8 mouse cellular contexts compared by ENCODE assay signal in the genomic region with DNA sequence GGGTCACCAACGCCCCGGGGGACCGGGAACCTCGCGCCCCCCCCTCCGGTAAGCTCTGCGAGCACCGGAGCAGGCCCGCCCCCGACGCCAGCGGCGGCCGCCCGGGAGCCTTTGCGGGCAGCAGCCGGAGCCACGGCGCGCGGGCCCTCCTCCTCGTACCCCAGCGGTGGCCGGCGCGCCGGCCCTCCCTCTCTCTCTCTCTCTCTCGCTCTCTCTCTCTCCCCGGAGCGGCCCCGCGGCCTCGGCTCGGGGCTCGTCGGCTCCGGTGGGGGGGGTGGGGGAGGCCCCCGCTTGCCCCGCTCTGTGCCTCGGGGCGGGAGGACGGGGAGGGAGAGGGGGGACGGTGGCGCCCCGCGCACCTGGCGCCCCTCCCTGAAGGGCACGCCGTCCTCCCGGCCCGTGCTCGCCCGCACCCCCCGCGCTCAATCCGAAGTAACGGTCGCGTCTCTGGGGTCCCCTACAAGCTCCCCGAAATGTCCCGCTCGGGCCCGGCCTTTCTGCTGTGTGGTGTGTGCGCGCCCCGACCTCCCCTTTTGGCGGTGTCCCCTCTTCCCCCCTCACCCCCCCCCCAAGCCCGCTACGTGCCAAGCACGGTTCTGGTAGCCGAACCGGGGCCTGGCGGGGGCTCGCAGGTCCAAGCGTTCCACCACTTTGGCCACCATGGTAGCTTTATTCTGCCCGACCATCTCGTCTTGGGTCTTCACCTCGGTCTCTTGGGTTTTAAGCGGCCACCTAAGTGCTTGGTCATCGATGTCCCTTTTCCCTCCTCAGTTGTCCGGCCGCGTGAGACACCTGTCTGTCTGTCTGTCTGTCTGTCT. TPM values are rescaled to one million over a fixed set of nuclear protein-coding genes. Genes with fewer than 3 reads are reported as not detected.
DNase-seq lines count a peak whose midpoint lies in the region; ATAC-seq and TF ChIP-seq lines count a peak whose summit lies in the region.

No protein-coding gene starts in this region.

- peak overlapping the region; percentile 82 for H3K4me3 ChIP-seq in lung, adult 2 months (replicated peaks; ENCODE audit: extremely low read depth, low read depth, low read length)
- H3K4me3 ChIP-seq in bone marrow macrophage, adult 2 months (ENCODE audit: insufficient read depth, low read length), result peak overlapping the region; percentile 80
- H3K4me3 ChIP-seq in forebrain, embryonic 12.5 days (replicated peaks), result peak overlapping the region; percentile 100
- H3K4me3 ChIP-seq in limb, embryonic 13.5 days, result peak overlapping the region; percentile 98
- peak overlapping the region; percentile 99 for H3K4me3 ChIP-seq in neural tube, embryonic 14.5 days (ENCODE audit: low read depth, low read length)

- DNase-seq in lung, adult 2 months, result peak; percentile 28
- no peak for DNase-seq in lung, postnatal 36 days
- DNase-seq in c-Kit-positive CD71-positive TER-119-positive erythroid progenitor cells, embryonic 14.5 days (ENCODE audit: low spot score), result no peak
- no peak for DNase-seq in frontal cortex, adult 2 months (ENCODE audit: extremely low spot score in 1 of 2, low spot score in 1 of 2)

- H3K9ac ChIP-seq in forebrain, embryonic 12.5 days, result peak overlapping the region; percentile 100
- H3K9ac ChIP-seq in limb, embryonic 13.5 days, result peak overlapping the region; percentile 99
- peak overlapping the region; percentile 98 for H3K9ac ChIP-seq in neural tube, embryonic 14.5 days (replicated peaks; ENCODE audit: low read depth, low read length)

- peak; percentile 52 for ATAC-seq in forebrain, embryonic 12.5 days (ENCODE audit: low FRiP score)
- ATAC-seq in limb, embryonic 13.5 days (ENCODE audit: low FRiP score, low read depth), result peak; percentile 48; the same call in 1 of the 2 replicates
- peak; percentile 32 for ATAC-seq in neural tube, embryonic 14.5 days (ENCODE audit: low read depth)

- WGBS in lung, adult 2 months, result 1% methylated on average over 62 of the region's 83 CpGs
- WGBS in forebrain, embryonic 12.5 days, result 1% methylated on average over 33 of the region's 83 CpGs
- under 1% methylated on average over 55 of the region's 83 CpGs for WGBS in limb, embryonic 13.5 days
- under 1% methylated on average over 27 of the region's 83 CpGs for WGBS in neural tube, embryonic 14.5 days

- H3K36me3 ChIP-seq in forebrain, embryonic 12.5 days (replicated peaks), result peaks cover 6% of the 10 kb centered on the region; the same call in 1 of the 2 replicates
- H3K36me3 ChIP-seq in limb, embryonic 13.5 days, result peaks cover 12% of the 10 kb centered on the region
- H3K36me3 ChIP-seq in neural tube, embryonic 14.5 days (ENCODE audit: control insufficient read depth, insufficient read depth, low read length), result no peaks in the 10 kb centered on the region; the same call in 1 of the 2 replicates

- peaks cover 30% of the 10 kb centered on the region for H3K4me1 ChIP-seq in lung, adult 2 months (ENCODE audit: control insufficient read depth, insufficient read depth, low read length)
- H3K4me1 ChIP-seq in bone marrow macrophage, adult 2 months (ENCODE audit: control insufficient read depth, insufficient read depth, low read length), result peaks cover 14% of the 10 kb centered on the region
- H3K4me1 ChIP-seq in forebrain, embryonic 12.5 days, result peaks cover 41% of the 10 kb centered on the region
- H3K4me1 ChIP-seq in limb, embryonic 13.5 days, result peaks cover 47% of the 10 kb centered on the region
- H3K4me1 ChIP-seq in neural tube, embryonic 14.5 days (ENCODE audit: control insufficient read depth, insufficient read depth, low read length), result peaks cover 32% of the 10 kb centered on the region

- no peaks in the 10 kb centered on the region for H3K27me3 ChIP-seq in forebrain, embryonic 12.5 days
- H3K27me3 ChIP-seq in limb, embryonic 13.5 days, result no peaks in the 10 kb centered on the region
- H3K27me3 ChIP-seq in neural tube, embryonic 14.5 days (ENCODE audit: control insufficient read depth, insufficient read depth, low read length), result no peaks in the 10 kb centered on the region

- H3K9me3 ChIP-seq in forebrain, embryonic 12.5 days, result no peaks in the 10 kb centered on the region
- H3K9me3 ChIP-seq in limb, embryonic 13.5 days, result no peaks in the 10 kb centered on the region
- no peaks in the 10 kb centered on the region for H3K9me3 ChIP-seq in neural tube, embryonic 14.5 days (ENCODE audit: control insufficient read depth, low read length)

- H3K4me2 ChIP-seq in forebrain, embryonic 12.5 days, result peak overlapping the region; percentile 92
- H3K4me2 ChIP-seq in limb, embryonic 13.5 days (replicated peaks), result peak overlapping the region; percentile 87
- H3K4me2 ChIP-seq in neural tube, embryonic 14.5 days (ENCODE audit: low read depth, low read length), result peak overlapping the region; percentile 95

- TF ChIP-seq POLR2A in lung, adult 2 months (IDR thresholded peaks at IDR 0.05; ENCODE audit: borderline replicate concordance, extremely low read depth, low read depth, low read length), result no peak
- TF ChIP-seq POLR2A in bone marrow macrophage, adult 2 months (IDR thresholded peaks at IDR 0.05; ENCODE audit: borderline replicate concordance, low read depth, low read length), result no peak

- no peak overlapping the region for H3K27ac ChIP-seq in bone marrow macrophage, adult 2 months (ENCODE audit: insufficient read depth, low read depth, low read length)
- H3K27ac ChIP-seq in forebrain, embryonic 12.5 days, result peak overlapping the region; percentile 89
- H3K27ac ChIP-seq in limb, embryonic 13.5 days, result peak overlapping the region; percentile 88
- H3K27ac ChIP-seq in neural tube, embryonic 14.5 days (ENCODE audit: low read depth, low read length), result peak overlapping the region; percentile 85

- TF ChIP-seq CTCF in lung, adult 2 months (IDR thresholded peaks at IDR 0.05; ENCODE audit: insufficient read depth, low read length), result no peak
- no peak for TF ChIP-seq CTCF in bone marrow macrophage, adult 2 months (IDR thresholded peaks at IDR 0.05; ENCODE audit: low read depth, low read length)

RNA-seq across cellular contexts. Expression of a gene that starts 7.6 kb away (rescaled TPM):
- 37.0 and 45.3 TPM in 2 replicates for polyA plus RNA-seq in lung, adult 2 months (2012; rRNA removed)
- 42.0 and 48.3 TPM in 2 replicates for polyA plus RNA-seq in bone marrow macrophage, adult 2 months (2012; ENCODE audit: insufficient read depth, insufficient read length, missing spikeins)
- 18.7 TPM in 2 replicates for polyA plus RNA-seq in forebrain, embryonic 12.5 days (2016; fragmentation: Nextera tagmentation; extraction: Ambion mirVana)
- polyA plus RNA-seq in limb, embryonic 13.5 days (2015; fragmentation: Nextera tagmentation; extraction: Ambion mirVana), result 16.1 and 16.7 TPM in 2 replicates
- 16.3 and 21.2 TPM in 2 replicates for polyA plus RNA-seq in neural tube, embryonic 14.5 days (2014; fragmentation: Nextera tagmentation; extraction: Ambion mirVana)
- 51.1 and 56.4 TPM in 2 replicates for polyA plus RNA-seq in frontal cortex, adult 2 months (2012; rRNA removed)

RNA-seq across cellular contexts. Expression of a gene that starts 8.5 kb away (rescaled TPM):
- polyA plus RNA-seq in lung, adult 2 months (2012; rRNA removed), result 28.4 and 32.4 TPM in 2 replicates
- polyA plus RNA-seq in bone marrow macrophage, adult 2 months (2012; ENCODE audit: insufficient read depth, insufficient read length, missing spikeins), result 15.8 and 17.4 TPM in 2 replicates
- polyA plus RNA-seq in forebrain, embryonic 12.5 days (2016; fragmentation: Nextera tagmentation; extraction: Ambion mirVana), result 61.6 and 62.1 TPM in 2 replicates
- 48.4 and 54.0 TPM in 2 replicates for polyA plus RNA-seq in limb, embryonic 13.5 days (2015; fragmentation: Nextera tagmentation; extraction: Ambion mirVana)
- polyA plus RNA-seq in neural tube, embryonic 14.5 days (2014; fragmentation: Nextera tagmentation; extraction: Ambion mirVana), result 82.9 and 98.3 TPM in 2 replicates
- 51.7 and 52.3 TPM in 2 replicates for polyA plus RNA-seq in frontal cortex, adult 2 months (2012; rRNA removed)

RNA-seq across cellular contexts. Expression of a gene that starts 22.3 kb away (rescaled TPM):
- not detected in 2 replicates for polyA plus RNA-seq in lung, adult 2 months (2012; rRNA removed)
- not detected in 2 replicates for polyA plus RNA-seq in bone marrow macrophage, adult 2 months (2012; ENCODE audit: insufficient read depth, insufficient read length, missing spikeins)
- 0.38 and 0.47 TPM in 2 replicates for polyA plus RNA-seq in forebrain, embryonic 12.5 days (2016; fragmentation: Nextera tagmentation; extraction: Ambion mirVana)
- polyA plus RNA-seq in limb, embryonic 13.5 days (2015; fragmentation: Nextera tagmentation; extraction: Ambion mirVana), result 0.78 and 0.86 TPM in 2 replicates
- not detected in 2 replicates for polyA plus RNA-seq in neural tube, embryonic 14.5 days (2014; fragmentation: Nextera tagmentation; extraction: Ambion mirVana)
- polyA plus RNA-seq in frontal cortex, adult 2 months (2012; rRNA removed), result not detected in 2 replicates

RNA-seq across cellular contexts. Expression of a gene that starts 22.5 kb away (rescaled TPM):
- polyA plus RNA-seq in lung, adult 2 months (2012; rRNA removed), result 1,063 and 1,258 TPM in 2 replicates
- polyA plus RNA-seq in bone marrow macrophage, adult 2 months (2012; ENCODE audit: insufficient read depth, insufficient read length, missing spikeins), result 547 and 604 TPM in 2 replicates
- polyA plus RNA-seq in forebrain, embryonic 12.5 days (2016; fragmentation: Nextera tagmentation; extraction: Ambion mirVana), result 411 and 417 TPM in 2 replicates
- 343 and 352 TPM in 2 replicates for polyA plus RNA-seq in limb, embryonic 13.5 days (2015; fragmentation: Nextera tagmentation; extraction: Ambion mirVana)
- polyA plus RNA-seq in neural tube, embryonic 14.5 days (2014; fragmentation: Nextera tagmentation; extraction: Ambion mirVana), result 553 and 557 TPM in 2 replicates
- 635 and 662 TPM in 2 replicates for polyA plus RNA-seq in frontal cortex, adult 2 months (2012; rRNA removed)

RNA-seq across cellular contexts. Expression of a gene that starts 33.9 kb away (rescaled TPM):
- polyA plus RNA-seq in lung, adult 2 months (2012; rRNA removed), result 0.45 and 0.83 TPM in 2 replicates
- not detected in 2 replicates for polyA plus RNA-seq in bone marrow macrophage, adult 2 months (2012; ENCODE audit: insufficient read depth, insufficient read length, missing spikeins)
- 0.09 TPM in 2 replicates for polyA plus RNA-seq in forebrain, embryonic 12.5 days (2016; fragmentation: Nextera tagmentation; extraction: Ambion mirVana)
- 0.05 and 0.29 TPM in 2 replicates for polyA plus RNA-seq in limb, embryonic 13.5 days (2015; fragmentation: Nextera tagmentation; extraction: Ambion mirVana)
- polyA plus RNA-seq in neural tube, embryonic 14.5 days (2014; fragmentation: Nextera tagmentation; extraction: Ambion mirVana), result 0.08 TPM in 2 replicates
- 0.20 and 0.29 TPM in 2 replicates for polyA plus RNA-seq in frontal cortex, adult 2 months (2012; rRNA removed)
